Mouse (Mus musculus): ENCODE measurements around the gene Rab27a. TPM values are rescaled to one million over a fixed set of nuclear protein-coding genes. Genes with fewer than 3 reads are reported as not detected.
A peak's percentile ranks its signal among the peaks of the same experiment; 100 is the strongest.

Gene Rab27a
- polyA plus RNA-seq, 1 experiment from 2014 or later: 3.8 TPM

- Histone ChIP-seq H3K36me3 (peaks cover 74% of the 10 kb centered on the region), H3K4me3 (no peak overlapping the region), H3K9ac (no peak overlapping the region), H3K9me3 (replicated peaks) (no peaks in the 10 kb centered on the region), H3K4me2 (no peak overlapping the region), H3K4me1 (replicated peaks) (no peaks in the 10 kb centered on the region), H3K27me3 (replicated peaks) (no peaks in the 10 kb centered on the region), H3K27ac (ENCODE audit: poor library complexity, severe bottlenecking) (no peak overlapping the region)
- 67% methylated on average over 13 of the region's 13 CpGs for WGBS
- no peak for ATAC-seq (ENCODE audit: insufficient number of reproducible peaks, low FRiP score)
Observed at GRCm38 (mm10) chr9:73014724-73015123, 29.9 kb upstream of the Rab27a start.

- Histone ChIP-seq H3K4me2 (no peak overlapping the region), H3K27me3 (replicated peaks) (no peaks in the 10 kb centered on the region), H3K27ac (ENCODE audit: poor library complexity, severe bottlenecking) (no peak overlapping the region), H3K9ac (no peak overlapping the region), H3K4me1 (replicated peaks) (no peaks in the 10 kb centered on the region), H3K4me3 (no peak overlapping the region), H3K9me3 (replicated peaks) (no peaks in the 10 kb centered on the region), H3K36me3 (peaks cover 54% of the 10 kb centered on the region)
- WGBS: 88% methylated on average over 10 of the region's 10 CpGs
- ATAC-seq (ENCODE audit: insufficient number of reproducible peaks, low FRiP score): no peak
Observed at GRCm38 (mm10) chr9:73019841-73020240, 24.8 kb upstream of the Rab27a start.

- ATAC-seq (ENCODE audit: insufficient number of reproducible peaks, low FRiP score): no peak
- 88% methylated on average over 5 of the region's 5 CpGs for WGBS
- Histone ChIP-seq H3K36me3 (peaks cover 50% of the 10 kb centered on the region), H3K27me3 (replicated peaks) (no peaks in the 10 kb centered on the region), H3K9ac (no peak overlapping the region), H3K4me3 (no peak overlapping the region), H3K9me3 (replicated peaks) (no peaks in the 10 kb centered on the region), H3K4me2 (no peak overlapping the region), H3K4me1 (replicated peaks) (peaks cover 2% of the 10 kb centered on the region), H3K27ac (ENCODE audit: poor library complexity, severe bottlenecking) (no peak overlapping the region)
Observed at GRCm38 (mm10) chr9:73020566-73021097, 24.0 kb upstream of the Rab27a start.

GRCm38 (mm10) chr9:73025818-73026636 lies 18.6 kb upstream of the Rab27a start:
- H3K36me3 ChIP-seq: peaks cover 26% of the 10 kb centered on the region
- H3K4me1 ChIP-seq (replicated peaks): peaks cover 12% of the 10 kb centered on the region
- peak overlapping the region; percentile 29 for H3K4me3 ChIP-seq
- H3K9me3 ChIP-seq (replicated peaks): no peaks in the 10 kb centered on the region
- peak overlapping the region; percentile 47; the same call in 1 of the 2 replicates for H3K9ac ChIP-seq
- peak; percentile 61; the same call in 1 of the 2 replicates for ATAC-seq (ENCODE audit: insufficient number of reproducible peaks, low FRiP score)
- H3K27me3 ChIP-seq (replicated peaks): no peaks in the 10 kb centered on the region
- peak overlapping the region; percentile 71 for H3K27ac ChIP-seq (ENCODE audit: poor library complexity, severe bottlenecking)
- 18% methylated on average over 17 of the region's 17 CpGs for WGBS
- peak overlapping the region; percentile 65 for H3K4me2 ChIP-seq

DNA sequence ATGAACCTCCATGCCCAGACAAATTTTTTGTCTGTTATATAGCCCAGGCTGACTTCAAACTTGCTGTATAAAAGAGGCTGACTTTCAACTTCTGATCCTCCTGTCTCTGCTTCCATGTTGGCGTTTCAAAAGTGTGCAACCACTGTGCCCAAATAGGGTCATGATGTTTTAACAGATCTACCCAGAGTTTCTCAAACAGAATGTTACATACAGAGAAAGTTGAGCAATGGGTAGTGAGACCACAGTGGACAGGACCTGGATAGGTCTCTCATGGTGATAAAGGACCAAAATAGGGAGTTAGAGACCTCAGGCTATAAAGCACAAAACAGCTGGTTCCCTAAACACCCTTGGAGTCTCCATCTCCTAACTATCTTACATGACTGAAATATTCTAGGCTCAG lies 14.2 kb upstream of the Rab27a start:
- peaks cover 46% of the 10 kb centered on the region for H3K36me3 ChIP-seq
- H3K27ac ChIP-seq (ENCODE audit: poor library complexity, severe bottlenecking): no peak overlapping the region
- no peak for ATAC-seq (ENCODE audit: insufficient number of reproducible peaks, low FRiP score)
- H3K27me3 ChIP-seq (replicated peaks): no peaks in the 10 kb centered on the region
- peaks cover 12% of the 10 kb centered on the region for H3K4me1 ChIP-seq (replicated peaks)
- H3K9ac ChIP-seq: no peak overlapping the region
- WGBS: 92% methylated on average over 1 of the region's 1 CpGs
- H3K4me2 ChIP-seq: no peak overlapping the region
- H3K4me3 ChIP-seq: no peak overlapping the region
- no peaks in the 10 kb centered on the region for H3K9me3 ChIP-seq (replicated peaks)

DNA sequence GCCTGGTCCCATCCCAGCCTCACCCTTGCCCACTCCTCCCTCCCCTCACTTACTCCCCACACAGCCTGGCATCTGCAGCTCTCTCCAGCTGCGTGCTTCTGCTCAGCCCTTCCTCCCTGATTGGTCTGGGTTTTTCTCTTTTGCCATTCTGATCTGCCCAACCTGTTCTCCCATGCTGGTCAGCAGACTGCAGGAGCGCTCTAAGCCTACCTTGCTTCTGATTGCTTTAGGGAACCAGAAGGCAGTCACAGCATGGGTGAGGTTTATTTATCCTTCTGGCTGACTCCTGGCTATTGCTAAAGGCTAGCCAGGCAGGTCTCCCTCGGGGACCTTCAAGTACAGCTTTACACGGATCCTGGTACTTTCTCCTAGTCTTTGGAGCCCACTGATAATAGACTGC lies 13.2 kb upstream of the Rab27a start:
- H3K4me3 ChIP-seq: no peak overlapping the region
- H3K9ac ChIP-seq: no peak overlapping the region
- H3K27me3 ChIP-seq (replicated peaks): no peaks in the 10 kb centered on the region
- ATAC-seq (ENCODE audit: insufficient number of reproducible peaks, low FRiP score): no peak
- no peak overlapping the region for H3K4me2 ChIP-seq
- WGBS: 45% methylated on average over 4 of the region's 4 CpGs
- peaks cover 46% of the 10 kb centered on the region for H3K36me3 ChIP-seq
- H3K27ac ChIP-seq (ENCODE audit: poor library complexity, severe bottlenecking): no peak overlapping the region
- no peaks in the 10 kb centered on the region for H3K9me3 ChIP-seq (replicated peaks)
- peaks cover 2% of the 10 kb centered on the region for H3K4me1 ChIP-seq (replicated peaks)

DNA sequence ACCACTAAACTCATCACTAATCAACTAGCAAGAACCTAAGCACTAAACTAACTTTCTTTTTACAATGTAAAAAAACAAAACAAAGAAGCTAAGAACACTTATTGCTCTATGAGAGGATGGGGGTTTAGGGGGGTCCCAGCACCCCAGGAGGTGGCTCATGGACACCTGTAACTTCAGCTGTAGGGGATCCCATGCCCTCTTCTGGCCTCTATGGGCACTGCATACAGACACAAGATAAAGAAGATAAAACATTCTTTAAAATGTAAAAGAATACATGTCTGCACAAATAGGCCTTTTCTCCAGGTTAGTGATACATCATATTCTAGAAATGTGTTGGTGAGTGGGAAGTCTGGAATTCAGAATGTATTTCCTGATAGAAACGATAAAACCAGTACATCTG lies 11.2 kb upstream of the Rab27a start:
- Histone ChIP-seq H3K4me3 (no peak overlapping the region), H3K27ac (ENCODE audit: poor library complexity, severe bottlenecking) (no peak overlapping the region), H3K9me3 (replicated peaks) (no peaks in the 10 kb centered on the region), H3K9ac (no peak overlapping the region), H3K4me1 (replicated peaks) (no peaks in the 10 kb centered on the region), H3K27me3 (replicated peaks) (no peaks in the 10 kb centered on the region), H3K4me2 (no peak overlapping the region), H3K36me3 (peaks cover 46% of the 10 kb centered on the region)
- ATAC-seq (ENCODE audit: insufficient number of reproducible peaks, low FRiP score): no peak
- WGBS: 83% methylated on average over 1 of the region's 1 CpGs

DNA sequence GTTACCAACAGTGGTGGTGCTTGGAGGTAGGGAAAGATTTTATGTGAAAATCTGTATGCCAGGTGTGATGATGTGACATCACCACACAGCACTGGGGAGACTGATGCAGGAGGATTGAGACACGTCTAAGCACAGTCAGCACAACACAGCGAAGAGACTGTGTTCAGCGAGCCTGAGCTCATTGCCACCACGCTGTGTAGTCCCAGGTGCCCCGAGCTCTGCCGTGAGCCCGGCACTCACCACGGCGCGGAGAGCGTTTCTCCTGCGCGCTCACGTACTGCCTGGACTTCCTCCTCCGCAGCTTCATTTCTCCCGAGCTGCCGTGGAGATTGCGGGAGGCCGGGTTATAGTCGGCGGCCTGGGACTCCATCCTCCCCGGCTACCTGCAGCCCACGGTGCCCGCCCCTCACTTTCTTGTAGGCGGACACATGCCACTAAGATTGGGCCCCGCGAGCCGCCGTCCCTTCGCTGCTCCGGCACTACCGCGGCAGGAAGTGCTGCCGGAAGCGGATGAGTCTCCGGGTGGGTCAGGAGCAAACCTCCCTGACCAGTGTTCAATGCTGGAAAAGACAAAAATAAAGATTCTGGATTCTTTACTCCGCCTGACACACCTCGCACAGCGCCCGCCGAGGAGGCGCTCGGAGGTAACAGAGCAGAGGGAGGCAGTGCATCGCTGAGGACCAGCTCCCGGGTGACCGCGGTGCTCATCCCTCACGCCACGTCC lies 5.3 kb upstream of the Rab27a start:
- peak overlapping the region; percentile 90 for H3K9ac ChIP-seq
- 0 out of 2 replicates have a peak, but pooled peaks cover under 1% of the 10 kb centered on the region for H3K36me3 ChIP-seq
- ATAC-seq (ENCODE audit: insufficient number of reproducible peaks, low FRiP score): peak; percentile 83
- H3K27me3 ChIP-seq (replicated peaks): no peaks in the 10 kb centered on the region
- H3K4me1 ChIP-seq (replicated peaks): peaks cover 14% of the 10 kb centered on the region
- peak overlapping the region; percentile 95 for H3K4me2 ChIP-seq
- under 1% methylated on average over 49 of the region's 49 CpGs for WGBS
- no peaks in the 10 kb centered on the region for H3K9me3 ChIP-seq (replicated peaks)
- peak overlapping the region; percentile 96 for H3K4me3 ChIP-seq
- peak overlapping the region; percentile 42; the same call in 1 of the 2 replicates for H3K27ac ChIP-seq (ENCODE audit: poor library complexity, severe bottlenecking)

DNA sequence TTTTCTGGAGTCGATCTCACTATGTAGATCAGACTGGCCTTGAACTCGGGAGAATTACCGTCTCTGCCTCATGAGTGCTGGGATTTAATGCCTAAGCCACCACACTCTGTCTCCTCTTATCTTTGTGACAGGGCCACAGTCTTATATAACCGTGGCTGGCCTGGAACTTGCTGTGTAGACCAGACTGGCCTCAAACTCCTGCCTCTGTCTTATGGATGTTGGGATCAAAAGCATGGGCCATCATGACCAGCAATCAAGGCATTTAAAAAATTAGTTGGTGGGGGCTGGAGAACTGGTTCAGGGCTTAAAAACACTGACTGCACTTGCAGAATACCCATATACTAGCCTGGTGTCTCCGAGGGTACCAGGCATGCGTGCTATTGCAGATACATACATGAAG lies 4.6 kb upstream of the Rab27a start, which contains the start of gene Pigb:
Gene Pigb (minus strand): TSS at position 299 of the 400 bp plus-strand sequence.
- Histone ChIP-seq H3K27me3 (replicated peaks) (no peaks in the 10 kb centered on the region), H3K4me2 (peak within 1 kb of the TSS; percentile 95), H3K27ac (ENCODE audit: poor library complexity, severe bottlenecking) (peak within 1 kb of the TSS; percentile 42; the same call in 1 of the 2 replicates), H3K9me3 (replicated peaks) (no peaks in the 10 kb centered on the region), H3K9ac (peak within 1 kb of the TSS; percentile 90), H3K4me1 (replicated peaks) (peaks cover 17% of the 10 kb centered on the region), H3K4me3 (peak within 1 kb of the TSS; percentile 96), H3K36me3 (no peaks in the 10 kb centered on the region)
- WGBS: 28% methylated on average over 6 of the region's 6 CpGs
- no peak for ATAC-seq (ENCODE audit: insufficient number of reproducible peaks, low FRiP score)

DNA sequence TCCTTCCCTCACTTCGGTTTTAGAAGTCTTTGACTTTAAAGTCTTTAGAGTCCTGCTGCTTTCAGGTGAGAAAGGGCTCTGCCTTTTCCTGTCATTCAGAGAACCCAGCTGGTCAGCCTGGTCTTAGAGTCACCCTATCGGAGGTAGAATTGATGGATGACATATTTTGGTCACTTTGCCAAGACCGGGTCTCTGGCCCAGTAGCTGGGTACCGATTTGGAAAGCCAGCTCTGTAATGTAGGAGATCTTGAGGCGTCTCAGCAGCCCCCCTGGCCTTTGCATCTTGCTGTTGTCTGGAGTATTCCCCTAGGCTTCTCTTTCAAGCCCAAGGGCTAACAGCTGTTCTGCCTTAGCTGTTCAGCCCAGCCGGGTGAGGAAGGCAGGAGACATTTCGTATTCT lies 550 bp downstream of the Rab27a start:
- no peak overlapping the region for H3K27ac ChIP-seq (ENCODE audit: poor library complexity, severe bottlenecking)
- H3K27me3 ChIP-seq (replicated peaks): no peaks in the 10 kb centered on the region
- no peaks in the 10 kb centered on the region for H3K9me3 ChIP-seq (replicated peaks)
- peak overlapping the region; percentile 98 for H3K4me2 ChIP-seq
- no peaks in the 10 kb centered on the region for H3K36me3 ChIP-seq
- H3K4me3 ChIP-seq: peak overlapping the region; percentile 60
- peak overlapping the region; percentile 74 for H3K9ac ChIP-seq
- WGBS: 11% methylated on average over 7 of the region's 7 CpGs
- ATAC-seq (ENCODE audit: insufficient number of reproducible peaks, low FRiP score): no peak
- H3K4me1 ChIP-seq (replicated peaks): peaks cover 8% of the 10 kb centered on the region

- no peak for ATAC-seq (ENCODE audit: insufficient number of reproducible peaks, low FRiP score)
- Histone ChIP-seq H3K36me3 (no peaks in the 10 kb centered on the region), H3K4me1 (replicated peaks) (peaks cover 4% of the 10 kb centered on the region; the same call in 1 of the 2 replicates), H3K9me3 (replicated peaks) (no peaks in the 10 kb centered on the region), H3K27me3 (replicated peaks) (no peaks in the 10 kb centered on the region), H3K9ac (peak overlapping the region; percentile 74; the same call in 1 of the 2 replicates), H3K27ac (ENCODE audit: poor library complexity, severe bottlenecking) (no peak overlapping the region), H3K4me2 (peak overlapping the region; percentile 98), H3K4me3 (peak overlapping the region; percentile 60)
- 73% methylated on average over 10 of the region's 10 CpGs for WGBS
Observed at GRCm38 (mm10) chr9:73045711-73046110, 1.1 kb downstream of the Rab27a start.
